Mouse (Mus musculus): ENCODE measurements around the gene Rps5. TPM values are rescaled to one million over a fixed set of nuclear protein-coding genes. Genes with fewer than 3 reads are reported as not detected.
"Not testable (repeated sequence)": the region's sequence is repeated elsewhere in the genome, so short reads cannot be mapped to it uniquely, and the experiment has no call there.

Gene Rps5
- polyA plus RNA-seq (2015; fragmentation: Nextera tagmentation; extraction: Ambion mirVana) = 988 and 1,049 TPM in 2 replicates

DNA sequence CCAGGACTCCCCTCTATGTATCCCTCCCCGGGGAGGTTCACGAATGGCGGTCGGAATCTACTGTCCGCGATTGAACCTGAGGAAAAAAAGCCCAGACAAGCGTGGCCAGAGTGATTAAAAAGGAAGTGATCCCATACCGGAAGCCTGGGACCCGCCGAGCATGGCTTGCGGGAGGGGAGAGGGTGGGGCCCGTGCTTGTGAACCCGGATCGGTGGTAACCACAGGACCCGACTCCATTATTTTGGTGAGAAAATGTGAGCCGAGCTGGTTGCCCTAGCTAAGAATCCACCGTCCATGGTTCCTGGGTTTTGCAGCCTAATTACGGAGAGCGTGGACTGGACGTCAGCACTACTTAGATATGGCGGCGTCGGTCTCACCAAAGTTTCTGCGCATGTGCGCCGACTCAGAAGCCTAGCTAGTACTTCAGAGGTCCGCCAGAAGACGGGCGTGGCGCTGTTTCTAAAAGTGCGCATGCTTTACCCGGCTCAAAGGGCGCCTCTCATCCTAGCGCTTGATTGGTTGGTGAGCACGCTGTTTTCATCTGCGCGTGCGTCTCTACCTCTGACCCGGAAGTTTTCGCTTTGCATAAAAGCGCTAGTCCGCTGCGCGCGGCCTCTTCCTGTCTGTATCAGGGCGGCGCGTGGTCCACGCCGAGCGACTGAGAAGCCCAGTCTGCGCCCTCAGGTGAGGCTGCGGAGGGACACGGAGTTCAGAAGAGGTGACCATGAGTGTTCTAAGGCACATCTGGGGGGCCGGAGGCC lies at the start of gene Rps5:
Gene Rps5, plus strand, starts transcription at position 586 of the 761 bp plus-strand sequence.
- Histone ChIP-seq H3K36me3 (peaks cover 30% of the 10 kb centered on the region), H3K9ac (peak within 1 kb of the TSS; percentile 77), H3K27ac (peak within 1 kb of the TSS; percentile 98), H3K27me3 (replicated peaks) (no peaks in the 10 kb centered on the region), H3K9me3 (no peaks in the 10 kb centered on the region), H3K4me2 (peak within 1 kb of the TSS; percentile 75), H3K4me3 (replicated peaks) (peak within 1 kb of the TSS; percentile 87), H3K4me1 (peaks cover 12% of the 10 kb centered on the region; the same call in 1 of the 2 replicates)
- under 1% methylated on average over 55 of the region's 55 CpGs for WGBS
- ATAC-seq (ENCODE audit: insufficient read depth, low FRiP score, low read depth) = peak; percentile 98

DNA sequence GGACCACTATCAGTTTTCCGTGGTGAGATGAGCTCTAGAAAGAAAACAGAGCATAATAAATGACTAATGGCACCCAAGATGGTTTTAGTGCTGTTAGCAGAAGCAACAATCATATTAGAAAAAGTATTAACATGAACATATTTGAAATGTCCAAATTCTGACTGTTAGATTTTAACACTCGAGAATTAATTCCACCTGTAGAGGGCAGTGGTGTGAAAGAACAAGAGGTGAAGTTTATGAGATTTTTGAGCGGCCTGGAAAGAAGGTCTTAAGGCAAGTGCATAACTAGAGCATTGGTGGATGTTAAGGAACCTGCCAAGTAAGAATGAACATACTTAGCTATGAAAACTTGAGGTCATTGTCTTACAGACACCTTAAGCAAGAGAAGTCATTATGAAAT lies 47.8 kb upstream of the Rps5 start:
- 21% methylated on average over 3 of the region's 3 CpGs for WGBS
- no peak for ATAC-seq (ENCODE audit: insufficient read depth, low FRiP score, low read depth)
- Histone ChIP-seq H3K27ac (no peak overlapping the region), H3K27me3 (replicated peaks) (no peaks in the 10 kb centered on the region), H3K36me3 (no peaks in the 10 kb centered on the region), H3K9ac (no peak overlapping the region), H3K4me1 (no peaks in the 10 kb centered on the region), H3K9me3 (no peaks in the 10 kb centered on the region), H3K4me3 (replicated peaks) (no peak overlapping the region), H3K4me2 (no peak overlapping the region)

DNA sequence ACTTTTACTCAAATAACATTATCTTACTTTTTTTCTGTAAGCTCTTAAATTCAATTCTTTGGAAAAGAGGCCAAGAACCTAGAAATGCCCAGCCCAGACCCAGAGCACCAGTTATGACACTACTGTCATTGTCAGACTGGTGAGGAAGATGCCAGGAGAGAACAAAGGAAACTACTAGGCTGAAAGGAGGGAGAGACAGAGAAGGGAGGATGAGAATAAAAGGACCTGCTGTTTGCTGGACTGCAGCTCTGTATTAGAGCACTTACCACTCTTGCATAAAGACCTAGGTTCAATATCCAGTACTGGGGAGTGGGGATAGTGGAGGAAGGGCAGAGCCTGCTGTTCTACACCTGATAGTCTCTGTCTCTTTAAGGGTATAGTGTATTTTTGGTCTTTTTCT lies 42.1 kb upstream of the Rps5 start:
- no peak overlapping the region for H3K27ac ChIP-seq

DNA sequence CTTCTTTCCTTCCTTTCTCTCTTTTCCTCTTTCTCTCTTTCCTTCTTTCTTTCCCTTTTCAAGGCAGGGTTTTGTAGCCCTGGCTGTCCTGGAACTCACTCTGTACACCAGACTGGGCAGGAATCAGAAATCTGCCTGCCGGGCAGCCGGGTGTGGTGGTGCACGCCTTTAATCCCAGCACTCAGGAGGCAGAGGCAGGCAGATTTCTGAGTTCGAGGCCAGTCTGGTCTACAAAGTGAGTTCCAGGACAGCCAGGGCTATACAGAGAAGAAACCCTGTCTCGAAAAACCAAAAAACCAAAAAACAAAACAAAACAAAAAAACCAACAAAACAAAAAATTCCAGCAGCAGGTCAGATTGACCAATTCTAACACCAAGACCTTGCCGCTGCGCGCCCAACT lies 41.6 kb upstream of the Rps5 start:
- H3K4me1 ChIP-seq; H3K27me3 ChIP-seq (replicated peaks); H3K9me3 ChIP-seq; H3K9ac ChIP-seq; H3K36me3 ChIP-seq; H3K27ac ChIP-seq; ATAC-seq (ENCODE audit: insufficient read depth, low FRiP score, low read depth): not testable (repeated sequence)
- Histone ChIP-seq H3K4me3 (replicated peaks) (peak overlapping the region; percentile 70), H3K4me2 (peak overlapping the region; percentile 84)
- WGBS = 34% methylated on average over 8 of the region's 8 CpGs

More for the DNA sequence above, 42.1 kb upstream of the Rps5 start:
- no peak for ATAC-seq (ENCODE audit: insufficient read depth, low FRiP score, low read depth)
- Histone ChIP-seq H3K9me3 (no peaks in the 10 kb centered on the region), H3K4me2 (no peak overlapping the region), H3K27me3 (replicated peaks) (no peaks in the 10 kb centered on the region), H3K4me1 (peaks cover 5% of the 10 kb centered on the region; the same call in 1 of the 2 replicates), H3K36me3 (peaks cover 5% of the 10 kb centered on the region; the same call in 1 of the 2 replicates), H3K4me3 (replicated peaks) (no peak overlapping the region), H3K9ac (no peak overlapping the region)

DNA sequence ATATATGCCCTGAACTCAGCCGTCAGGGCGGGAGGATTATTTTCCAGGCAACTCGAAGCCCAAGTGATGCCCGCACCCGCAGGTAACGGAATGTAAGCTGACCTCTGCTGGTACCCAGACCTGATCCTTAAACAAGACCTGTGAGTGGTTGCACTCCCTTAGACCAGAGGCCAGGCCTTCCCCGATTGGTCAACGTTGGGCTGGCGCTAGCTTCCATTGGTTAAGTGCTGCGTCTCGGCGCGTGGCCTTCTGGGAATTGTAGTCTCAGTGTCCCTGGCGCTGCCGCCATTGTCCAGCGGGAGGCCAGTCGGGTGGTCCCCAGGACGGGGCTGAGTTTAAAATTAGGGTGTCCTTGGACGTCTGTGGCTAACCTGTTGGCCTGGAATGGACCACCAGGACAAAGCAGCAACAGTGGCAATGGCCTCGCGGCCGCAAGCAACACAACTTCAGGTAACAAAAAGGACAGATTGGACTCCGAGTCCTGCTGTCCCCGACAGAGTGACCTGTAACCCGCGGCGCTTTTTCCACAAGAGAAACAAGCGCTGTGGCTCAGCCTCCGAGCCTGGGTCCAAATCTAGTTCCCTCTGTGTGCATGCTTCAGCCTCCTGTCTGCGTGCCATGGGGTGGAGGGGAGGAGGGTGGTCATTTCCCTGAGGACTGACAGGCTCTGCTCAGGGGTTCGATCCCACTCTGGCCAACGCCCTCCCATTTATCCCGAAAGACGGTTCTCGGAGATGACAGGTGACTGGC lies 41.0 kb upstream of the Rps5 start, which contains the start of gene Zfp128:
Gene Zfp128, plus strand, starts transcription at position 267 of the 750 bp plus-strand sequence.
- H3K4me2 ChIP-seq = peak within 1 kb of the TSS; percentile 84
- H3K27ac ChIP-seq = no peak within 1 kb of the TSS
- H3K4me3 ChIP-seq (replicated peaks) = peak within 1 kb of the TSS; percentile 70
- H3K36me3 ChIP-seq = peaks cover 16% of the 10 kb centered on the region
- H3K27me3 ChIP-seq (replicated peaks) = no peaks in the 10 kb centered on the region
- H3K9me3 ChIP-seq = no peaks in the 10 kb centered on the region
- 1% methylated on average over 35 of the region's 35 CpGs for WGBS
- H3K4me1 ChIP-seq = peaks cover 5% of the 10 kb centered on the region; the same call in 1 of the 2 replicates
- peak; percentile 100 for ATAC-seq (ENCODE audit: insufficient read depth, low FRiP score, low read depth)
- peak within 1 kb of the TSS; percentile 47 for H3K9ac ChIP-seq

DNA sequence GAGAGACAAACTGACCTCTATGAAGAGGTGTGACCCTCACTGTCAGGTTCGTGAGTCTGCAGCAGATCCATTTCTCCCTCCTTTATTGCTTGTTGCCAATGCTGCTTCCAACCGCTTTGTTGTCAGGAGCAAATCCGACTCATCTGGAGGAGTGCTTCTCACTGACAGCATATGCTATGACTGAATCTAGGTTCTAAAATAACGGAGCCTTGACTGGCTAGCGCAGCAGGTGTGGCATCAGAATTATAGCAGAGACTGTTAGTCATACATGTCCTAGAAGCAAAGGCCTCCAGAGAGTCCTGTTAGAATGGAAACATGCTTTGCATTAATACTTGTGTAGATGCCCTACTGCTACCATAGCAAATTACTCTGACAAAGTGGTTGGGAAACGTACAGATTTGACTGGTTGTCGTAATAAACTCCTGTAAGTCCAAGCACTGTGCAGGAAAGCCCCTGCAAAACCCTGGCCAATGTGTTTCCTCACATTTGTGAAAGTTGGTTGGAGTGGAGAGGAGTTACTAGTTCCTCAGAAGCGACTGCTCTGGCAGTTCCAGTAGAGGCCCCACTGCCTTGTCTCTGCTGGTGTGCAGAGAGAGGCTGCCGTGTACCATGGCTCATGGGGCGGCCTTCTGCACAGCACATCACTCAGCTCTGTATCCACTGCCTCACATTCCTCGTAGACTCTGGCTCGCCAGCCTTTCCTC lies 35.4 kb upstream of the Rps5 start:
- Histone ChIP-seq H3K4me1 (peaks cover 1% of the 10 kb centered on the region; the same call in 1 of the 2 replicates), H3K36me3 (peaks cover 42% of the 10 kb centered on the region), H3K4me2 (no peak overlapping the region), H3K4me3 (replicated peaks) (no peak overlapping the region), H3K27me3 (replicated peaks) (no peaks in the 10 kb centered on the region), H3K9me3 (no peaks in the 10 kb centered on the region), H3K27ac (no peak overlapping the region), H3K9ac (no peak overlapping the region)
- 87% methylated on average over 12 of the region's 12 CpGs for WGBS
- ATAC-seq (ENCODE audit: insufficient read depth, low FRiP score, low read depth) = no peak

DNA sequence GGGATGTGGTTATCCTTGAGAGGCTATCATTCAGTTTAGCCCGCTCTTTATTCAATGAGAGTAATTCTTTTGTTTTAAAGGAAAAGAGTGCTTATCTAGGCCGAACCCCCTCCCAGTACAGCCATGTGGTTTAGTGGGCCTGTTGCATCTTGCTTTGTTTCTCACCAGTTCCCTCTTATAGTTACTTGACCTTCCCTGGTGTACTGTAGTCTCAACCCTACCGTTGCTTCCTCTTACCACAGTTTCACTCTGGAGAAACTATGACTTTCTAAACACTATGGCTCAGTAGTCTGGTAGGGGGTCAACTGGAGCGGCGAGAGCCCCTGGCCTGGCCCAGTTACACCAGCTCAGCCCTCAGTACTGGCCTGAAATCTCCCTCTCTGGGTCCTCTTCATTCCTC lies 34.5 kb upstream of the Rps5 start:
- Histone ChIP-seq H3K36me3 (peaks cover 42% of the 10 kb centered on the region), H3K9ac (no peak overlapping the region), H3K4me2 (no peak overlapping the region), H3K4me1 (no peaks in the 10 kb centered on the region), H3K27me3 (replicated peaks) (no peaks in the 10 kb centered on the region), H3K9me3 (no peaks in the 10 kb centered on the region), H3K27ac (no peak overlapping the region), H3K4me3 (replicated peaks) (no peak overlapping the region)
- 87% methylated on average over 5 of the region's 5 CpGs for WGBS
- no peak for ATAC-seq (ENCODE audit: insufficient read depth, low FRiP score, low read depth)

DNA sequence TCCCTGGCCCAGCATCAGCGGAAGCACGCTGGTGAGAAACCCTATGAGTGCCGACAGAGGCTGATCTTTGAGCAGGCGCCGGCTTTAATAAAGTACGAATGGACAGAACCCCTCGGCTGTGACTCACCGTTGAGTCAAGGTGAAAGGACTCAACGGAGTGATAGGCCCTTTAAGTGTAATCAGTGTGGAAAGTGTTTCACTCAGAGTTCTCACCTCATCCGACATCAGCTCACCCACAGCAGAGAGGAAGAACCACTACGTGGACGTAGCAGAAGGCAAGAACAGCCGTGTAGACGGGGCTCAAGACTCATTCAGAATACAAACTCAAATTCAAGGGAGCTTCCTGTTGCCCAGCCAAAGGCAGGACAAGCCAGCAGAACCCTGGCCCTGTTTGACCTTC lies 31.2 kb upstream of the Rps5 start:
- H3K36me3 ChIP-seq = peaks cover 28% of the 10 kb centered on the region
- no peak for ATAC-seq (ENCODE audit: insufficient read depth, low FRiP score, low read depth)
- WGBS = 92% methylated on average over 14 of the region's 14 CpGs

DNA sequence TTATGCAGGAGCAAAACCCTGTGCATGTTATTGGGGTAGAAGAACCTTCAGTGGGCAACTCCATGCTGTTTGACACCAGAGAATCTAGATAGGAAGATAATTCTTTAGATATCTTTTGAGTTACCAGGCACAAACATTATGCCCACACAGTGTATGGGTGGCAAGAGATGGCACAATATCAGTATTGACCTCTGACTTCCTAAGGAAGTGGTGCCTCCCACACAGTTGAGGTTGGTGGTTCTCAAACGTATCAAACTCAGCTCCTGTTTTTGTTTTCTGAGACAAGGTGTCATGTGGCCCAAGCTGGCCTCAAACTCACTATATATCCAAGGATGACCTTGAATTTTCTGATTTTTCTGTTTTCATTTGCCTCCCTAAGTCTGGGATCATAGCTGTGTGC lies 30.8 kb upstream of the Rps5 start:
- Histone ChIP-seq H3K4me1 (no peaks in the 10 kb centered on the region), H3K36me3 (peaks cover 24% of the 10 kb centered on the region), H3K9ac (no peak overlapping the region), H3K4me2 (no peak overlapping the region), H3K27me3 (replicated peaks) (no peaks in the 10 kb centered on the region), H3K4me3 (replicated peaks) (no peak overlapping the region), H3K9me3 (no peaks in the 10 kb centered on the region), H3K27ac (no peak overlapping the region)
- 70% methylated on average over 1 of the region's 1 CpGs for WGBS
- ATAC-seq (ENCODE audit: insufficient read depth, low FRiP score, low read depth) = no peak

More for the DNA sequence above, 31.2 kb upstream of the Rps5 start:
- H3K4me1 ChIP-seq = no peaks in the 10 kb centered on the region
- H3K9ac ChIP-seq = no peak overlapping the region
- H3K27ac ChIP-seq = no peak overlapping the region
- H3K4me2 ChIP-seq = no peak overlapping the region
- no peak overlapping the region for H3K4me3 ChIP-seq (replicated peaks)
- H3K9me3 ChIP-seq = no peaks in the 10 kb centered on the region
- H3K27me3 ChIP-seq (replicated peaks) = no peaks in the 10 kb centered on the region

DNA sequence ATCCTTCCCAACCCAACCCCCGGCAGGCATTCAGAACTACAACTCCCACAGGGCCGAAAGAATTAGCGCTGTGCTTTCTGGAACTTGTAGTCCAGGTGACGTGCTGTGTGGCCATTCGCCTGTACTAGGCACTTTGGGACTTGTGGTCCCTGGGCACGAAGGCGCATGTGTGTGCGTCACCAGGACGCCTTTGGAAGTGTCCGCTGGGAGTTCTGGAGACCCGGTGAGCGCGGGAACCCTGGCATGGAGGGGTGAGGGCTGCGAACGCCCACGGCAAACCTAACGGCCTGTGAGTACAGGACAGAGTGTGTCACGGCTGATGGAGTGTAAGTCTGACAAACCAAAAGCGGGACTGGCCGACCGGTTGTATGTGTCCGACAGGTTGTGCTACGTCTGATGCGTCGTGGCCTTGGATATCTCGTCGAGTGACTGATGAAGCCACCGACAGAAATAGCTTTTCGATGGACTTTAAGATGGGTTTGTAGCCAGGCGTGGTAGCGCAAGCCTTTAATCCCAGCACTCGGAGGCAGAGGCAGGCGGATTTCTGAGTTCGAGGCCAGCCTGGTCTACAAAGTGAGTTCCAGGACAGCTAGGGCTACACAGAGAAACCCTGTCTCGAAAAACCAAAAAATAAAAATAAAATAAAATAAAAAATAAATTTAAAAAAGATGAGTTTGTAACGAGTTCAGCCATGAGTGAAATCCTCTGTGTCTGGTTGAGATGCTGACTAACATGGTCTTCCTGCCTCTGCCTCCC lies 24.3 kb upstream of the Rps5 start, which contains the start of gene Zscan22:
Gene Zscan22, plus strand, starts transcription at position 161 of the 756 bp plus-strand sequence.
- peak within 1 kb of the TSS; percentile 69 for H3K9ac ChIP-seq
- peak; percentile 99 for ATAC-seq (ENCODE audit: insufficient read depth, low FRiP score, low read depth)
- WGBS = 6% methylated on average over 36 of the region's 36 CpGs
- H3K4me3 ChIP-seq (replicated peaks) = peak within 1 kb of the TSS; percentile 71
- no peaks in the 10 kb centered on the region for H3K27me3 ChIP-seq (replicated peaks)
- peak within 1 kb of the TSS; percentile 54 for H3K4me2 ChIP-seq
- peaks cover 6% of the 10 kb centered on the region; the same call in 1 of the 2 replicates for H3K4me1 ChIP-seq
- H3K27ac ChIP-seq = peak within 1 kb of the TSS; percentile 12; the same call in 1 of the 2 replicates
- H3K36me3 ChIP-seq = no peaks in the 10 kb centered on the region
- H3K9me3 ChIP-seq = no peaks in the 10 kb centered on the region

DNA sequence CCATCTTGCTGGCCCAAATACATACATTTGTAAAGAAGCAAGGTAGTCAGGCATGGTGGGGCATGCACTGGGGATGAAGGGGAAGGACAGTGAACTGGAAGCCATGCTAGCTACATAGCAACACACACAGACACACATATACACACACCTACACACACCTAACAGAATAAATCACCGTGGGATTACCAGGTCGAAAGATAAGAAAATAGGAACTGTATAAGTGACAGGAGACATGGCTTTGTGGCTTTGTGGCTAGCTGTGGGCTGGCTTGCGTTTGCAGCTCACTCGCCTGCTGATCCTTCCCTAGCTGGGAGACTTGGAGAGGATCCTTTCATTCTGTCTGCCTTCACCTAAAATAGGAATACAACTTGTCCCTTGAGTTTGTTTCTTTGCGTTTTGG lies 20.6 kb upstream of the Rps5 start:
- 85% methylated on average over 5 of the region's 5 CpGs for WGBS
- no peak overlapping the region for H3K4me2 ChIP-seq
- H3K27ac ChIP-seq = no peak overlapping the region
- no peak overlapping the region for H3K9ac ChIP-seq
- no peak overlapping the region for H3K4me3 ChIP-seq (replicated peaks)
- no peaks in the 10 kb centered on the region for H3K27me3 ChIP-seq (replicated peaks)
- ATAC-seq (ENCODE audit: insufficient read depth, low FRiP score, low read depth) = no peak
- H3K9me3 ChIP-seq = no peaks in the 10 kb centered on the region
- H3K36me3 ChIP-seq = peaks cover 6% of the 10 kb centered on the region
- H3K4me1 ChIP-seq = peaks cover 6% of the 10 kb centered on the region; the same call in 1 of the 2 replicates
